Mouse (Mus musculus) liver, embryonic 14.5 days (tissue): ENCODE measurements at regions not wholly inside any gene's neighbourhood (a gene's known extent, or its start where the extent isn't known, plus 50 kb on each side); places are given as distances from the start of the nearest gene placed in this dataset.

Experiments
- ATAC-seq: fragments of 200-750 bp; cut with Nextera tagmentation; 2 replicates; pipeline ENCODE4 v1.8.0; 2017; ENCODE audit warnings: moderate number of reproducible peaks, mild to moderate bottlenecking, moderate library complexity; ENCODE audit not compliant: insufficient read depth
- DNase-seq, 3 experiments: peaks; one replicate each; pipeline ENCODE4 v3.0.0-alpha.2; 2012 to 2013; ENCODE audit warnings: low read depth in 3 of 3, low spot score in 3 of 3
- H3K27ac ChIP-seq: fragments of 300-500 bp; sonication (generic); 2 replicates; pipeline ENCODE4 v1.5.1; 2014; ENCODE audit warnings: moderate library complexity, mild to moderate bottlenecking, control low read depth, inconsistent platforms
- H3K27me3 ChIP-seq: fragments of 300-500 bp; sonication (generic); 2 replicates; pipeline ENCODE4 v1.6.1; 2014; ENCODE audit warnings: mild to moderate bottlenecking, low read length, moderate library complexity; ENCODE audit not compliant: control insufficient read depth, insufficient read depth
- H3K36me3 ChIP-seq: fragments of 300-500 bp; sonication (generic); replicated peaks from 2 replicates; pipeline ENCODE4 v1.6.1; 2014; ENCODE audit warnings: low read depth; ENCODE audit not compliant: control insufficient read depth, insufficient read depth
- H3K4me1 ChIP-seq, 2 experiments: fragments of 200-500 bp in 1 of 2; fragments of 300-500 bp in 1 of 2; sonication (generic) in 1 of 2; replicated peaks; 2 replicates each; pipeline ENCODE4 v1.6.1; 2012 to 2014; ENCODE audit warnings: antibody characterized with exemption in 1 of 2, inconsistent platforms in 1 of 2, low read length in 1 of 2; ENCODE audit not compliant: control insufficient read depth in 2 of 2, insufficient read depth in 2 of 2
- H3K4me2 ChIP-seq: fragments of 300-500 bp; sonication (generic); 2 replicates; pipeline ENCODE4 v1.6.1; 2014; ENCODE audit warnings: low read depth, mild to moderate bottlenecking, control low read depth, moderate library complexity
- H3K4me3 ChIP-seq, 2 experiments: fragments of 200-500 bp in 1 of 2; fragments of 300-500 bp in 1 of 2; sonication (generic) in 1 of 2; 2 replicates each; pipeline ENCODE4 v1.5.1; 2012 to 2014; ENCODE audit warnings: low read depth in 2 of 2, low read length in 2 of 2, mild to moderate bottlenecking in 2 of 2, control low read depth in 1 of 2, inconsistent platforms in 1 of 2, moderate library complexity in 1 of 2; ENCODE audit not compliant: insufficient read depth in 1 of 2
- H3K9ac ChIP-seq: fragments of 300-500 bp; sonication (generic); replicated peaks from 2 replicates; pipeline ENCODE4 v1.6.1; 2014; ENCODE audit warnings: mild to moderate bottlenecking, control low read depth, moderate library complexity
- H3K9me3 ChIP-seq: fragments of 300-500 bp; sonication (generic); 2 replicates; pipeline ENCODE4 v1.6.1; 2016; ENCODE audit warnings: low read length, mixed read lengths; ENCODE audit not compliant: control insufficient read depth
- CTCF ChIP-seq: IDR thresholded peaks from 2 replicates; pipeline ENCODE4 v1.5.1; 2016; ENCODE audit warnings: antibody characterized with exemption, low read depth, control low read depth
- EP300 ChIP-seq: IDR thresholded peaks from 2 replicates; pipeline ENCODE4 v1.6.1; 2016; ENCODE audit warnings: antibody characterized with exemption, low read depth
- WGBS: fragments of 180-500 bp; shearing (Covaris S2); extraction: QIAGEN DNeasy Blood & Tissue Kit; methylation state at CpG from one replicate; pipeline ENCODE4 v1.1.7; 2014; ENCODE audit not compliant: insufficient replicate concordance; 5-methylcytosine and 5-hydroxymethylcytosine counted together

- Histone ChIP-seq H3K27ac (no peak overlapping the region), H3K9ac (no peak overlapping the region), H3K9me3 (no peaks in the 10 kb centered on the region), H3K36me3 (no peaks in the 10 kb centered on the region), H3K4me1 (no peaks in the 10 kb centered on the region), H3K4me2 (no peak overlapping the region), H3K4me3 (no peak overlapping the region), H3K27me3 (no peaks in the 10 kb centered on the region)
- DNase-seq: no peak
- WGBS: 60% methylated on average over 2 of the region's 2 CpGs
- TF ChIP-seq CTCF: no peak
- TF ChIP-seq EP300: no peak
- ATAC-seq: no peak
These were observed 551.2 kb upstream of the Itga1 start for GRCm38 (mm10) chr13:115652935-115653334.

- 48% methylated on average over 1 of the region's 1 CpGs for WGBS
- DNase-seq: no peak
- Histone ChIP-seq H3K4me2 (no peak overlapping the region), H3K4me3 (no peak overlapping the region), H3K9ac (no peak overlapping the region), H3K27me3 (no peaks in the 10 kb centered on the region), H3K36me3 (no peaks in the 10 kb centered on the region), H3K9me3 (no peaks in the 10 kb centered on the region), H3K4me1 (no peaks in the 10 kb centered on the region), H3K27ac (no peak overlapping the region)
- TF ChIP-seq EP300: no peak
- no peak for TF ChIP-seq CTCF
- ATAC-seq: no peak
These were observed 550.6 kb upstream of the Itga1 start for GRCm38 (mm10) chr13:115652352-115652751.

- Histone ChIP-seq H3K4me2 (no peak overlapping the region), H3K36me3 (no peaks in the 10 kb centered on the region), H3K4me3 (no peak overlapping the region), H3K4me1 (no peaks in the 10 kb centered on the region), H3K27ac (no peak overlapping the region), H3K9ac (no peak overlapping the region), H3K9me3 (no peaks in the 10 kb centered on the region), H3K27me3 (no peaks in the 10 kb centered on the region)
- WGBS: 56% methylated on average over 10 of the region's 10 CpGs
- TF ChIP-seq EP300 (no peak), CTCF (no peak)
- no peak for DNase-seq
- ATAC-seq: no peak
These were observed 529.8 kb upstream of the Itga1 start for GRCm38 (mm10) chr13:115631410-115632105.

- Histone ChIP-seq H3K4me1 (no peaks in the 10 kb centered on the region), H3K9ac (no peak overlapping the region), H3K4me3 (no peak overlapping the region), H3K27me3 (no peaks in the 10 kb centered on the region), H3K9me3 (no peaks in the 10 kb centered on the region), H3K27ac (no peak overlapping the region), H3K36me3 (no peaks in the 10 kb centered on the region), H3K4me2 (no peak overlapping the region)
- no peak for TF ChIP-seq CTCF
- no peak for TF ChIP-seq EP300
- 36% methylated on average over 2 of the region's 2 CpGs for WGBS
- ATAC-seq: no peak
- DNase-seq: no peak
These were observed 528.8 kb upstream of the Itga1 start for GRCm38 (mm10) chr13:115630603-115631002.

- WGBS: 58% methylated on average over 6 of the region's 6 CpGs
- Histone ChIP-seq H3K27me3 (no peaks in the 10 kb centered on the region), H3K4me3 (no peak overlapping the region), H3K4me2 (no peak overlapping the region), H3K36me3 (no peaks in the 10 kb centered on the region), H3K9me3 (no peaks in the 10 kb centered on the region), H3K4me1 (no peaks in the 10 kb centered on the region), H3K27ac (no peak overlapping the region), H3K9ac (no peak overlapping the region)
- TF ChIP-seq EP300 (no peak), CTCF (no peak)
- no peak for DNase-seq
- no peak for ATAC-seq
These were observed 511.4 kb upstream of the Itga1 start for GRCm38 (mm10) chr13:115613174-115613573.
